Mouse (Mus musculus) stomach, postnatal 0 days (tissue): ENCODE results near the gene Irx4.

Source experiments
- CTCF ChIP-seq: IDR thresholded peaks from 2 replicates; pipeline ENCODE4 v1.5.1; 2016; ENCODE audit warnings: antibody characterized with exemption, low read depth, mild to moderate bottlenecking, moderate library complexity
- EP300 ChIP-seq: optimal IDR thresholded peaks from 2 replicates; pipeline ENCODE3; 2016; ENCODE audit warnings: antibody characterized with exemption

- TF ChIP-seq EP300, result no peak
- TF ChIP-seq CTCF, result no peak
These were observed 18.9 kb downstream of the Irx4 start for GRCm38 (mm10) chr13:73279196-73279595.
